Mouse (Mus musculus): ENCODE data around the gene Stx1a. TPM values are rescaled to one million over a fixed set of nuclear protein-coding genes. Genes with fewer than 3 reads are reported as not detected.
A peak's percentile ranks its signal among the peaks of the same experiment; 100 is the strongest.

Gene Stx1a
- polyA plus RNA-seq, 1 experiment: 10.2 TPM

DNA sequence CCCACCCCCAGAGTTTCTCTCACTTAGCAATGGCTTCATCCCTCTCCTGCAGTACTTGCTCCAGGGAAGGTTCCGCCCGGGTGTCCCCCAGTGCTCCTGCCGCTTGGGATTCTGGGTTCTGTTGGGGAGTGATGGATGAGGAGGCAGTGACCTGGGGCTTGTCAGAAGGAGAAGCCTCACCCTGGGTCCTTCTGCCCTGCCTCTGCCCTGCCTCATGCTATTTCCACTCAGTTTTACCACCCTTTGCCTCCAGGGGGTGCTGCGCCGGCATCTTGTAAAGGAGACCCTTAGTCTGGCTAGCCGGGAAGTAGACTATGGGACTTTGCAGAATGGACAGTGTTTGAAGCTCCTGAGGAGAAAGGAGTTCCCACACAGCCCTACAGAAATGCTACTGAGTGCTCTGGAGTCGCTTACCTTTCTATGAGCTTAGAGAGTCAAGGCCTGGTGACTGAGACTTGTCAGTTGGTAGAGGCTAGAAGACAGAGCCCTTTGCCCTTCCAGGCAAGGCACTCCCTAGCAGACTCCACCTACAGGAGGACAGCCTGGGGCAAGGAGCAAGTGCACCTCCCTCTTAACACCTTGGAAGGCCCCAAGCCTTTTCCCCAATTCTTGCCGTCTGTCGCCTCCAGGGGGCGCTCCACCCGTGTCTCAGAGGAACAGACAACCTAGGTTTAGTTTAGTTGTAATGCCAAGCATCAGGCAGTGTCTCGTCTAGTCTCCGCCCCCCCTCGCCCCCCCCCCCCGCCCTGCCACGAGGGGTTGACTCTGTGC is 10.4 kb upstream of the Stx1a start:
- TF ChIP-seq CTCF (IDR thresholded peaks at IDR 0.05; ENCODE audit: borderline replicate concordance, insufficient read depth, low read length) (peak; percentile 53), POLR2A (IDR thresholded peaks at IDR 0.05; ENCODE audit: low read depth, low read length) (no peak)
- H3K4me3 ChIP-seq (ENCODE audit: insufficient read depth, low read length): no peak overlapping the region
- H3K27ac ChIP-seq (ENCODE audit: insufficient read depth, low read length): no peak overlapping the region
- H3K4me1 ChIP-seq (ENCODE audit: control insufficient read depth, insufficient read depth, low read length): no peaks in the 10 kb centered on the region; the same call in 1 of the 2 replicates

DNA sequence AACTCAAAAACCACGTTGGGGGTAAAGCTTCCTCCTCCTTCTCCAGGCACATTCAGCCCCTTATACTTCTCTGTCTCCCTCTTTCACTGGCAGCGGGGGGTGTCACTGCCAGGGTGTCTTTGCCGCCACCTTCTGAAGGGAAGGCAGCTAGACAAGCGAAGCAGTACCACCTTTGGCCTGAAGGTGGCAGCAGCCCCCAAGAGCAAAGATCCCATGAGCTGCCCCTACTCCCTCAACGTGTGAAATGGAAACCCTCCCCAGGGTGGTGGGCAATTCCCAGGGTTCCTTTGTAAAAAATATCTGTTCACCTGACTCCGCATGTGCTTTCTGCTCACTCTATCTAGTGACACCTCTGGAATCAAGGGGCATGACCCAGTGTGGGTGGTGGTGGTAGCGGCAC is 7.8 kb upstream of the Stx1a start:
- H3K27ac ChIP-seq (ENCODE audit: insufficient read depth, low read length): no peak overlapping the region
- TF ChIP-seq POLR2A (IDR thresholded peaks at IDR 0.05; ENCODE audit: low read depth, low read length): no peak
- peak; percentile 94 for TF ChIP-seq CTCF (IDR thresholded peaks at IDR 0.05; ENCODE audit: borderline replicate concordance, insufficient read depth, low read length)
- H3K4me3 ChIP-seq (ENCODE audit: insufficient read depth, low read length): no peak overlapping the region
- no peaks in the 10 kb centered on the region; the same call in 1 of the 2 replicates for H3K4me1 ChIP-seq (ENCODE audit: control insufficient read depth, insufficient read depth, low read length)

DNA sequence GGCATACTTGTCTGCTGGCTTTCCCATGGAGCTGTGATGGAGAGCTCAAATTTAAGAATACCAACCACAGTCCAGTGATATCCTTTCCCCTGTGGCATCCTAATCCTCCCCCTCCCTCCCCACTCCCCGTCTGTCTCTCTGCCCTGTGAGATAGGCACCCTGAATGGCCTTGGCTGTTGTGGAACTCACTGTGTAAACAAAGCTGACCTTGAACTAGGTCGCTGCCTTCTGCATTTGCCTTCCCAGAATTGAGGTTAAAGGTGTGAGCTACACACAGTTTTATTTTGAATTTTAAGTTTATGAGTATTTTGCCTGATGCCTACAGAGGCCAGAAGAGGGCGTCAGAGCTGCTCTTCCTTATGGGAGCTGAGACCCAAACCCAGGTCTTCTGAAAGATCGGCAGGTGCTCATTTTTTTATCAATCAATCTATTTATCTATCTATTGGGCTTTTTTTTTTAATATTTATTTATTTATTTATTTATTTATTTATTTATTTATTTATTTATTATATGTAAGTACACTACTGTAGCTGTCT is 7.0 kb upstream of the Stx1a start:
- H3K27ac ChIP-seq (ENCODE audit: insufficient read depth, low read length): no peak overlapping the region
- TF ChIP-seq POLR2A (IDR thresholded peaks at IDR 0.05; ENCODE audit: low read depth, low read length) (no peak), CTCF (IDR thresholded peaks at IDR 0.05; ENCODE audit: borderline replicate concordance, insufficient read depth, low read length) (no peak)
- no peaks in the 10 kb centered on the region for H3K4me1 ChIP-seq (ENCODE audit: control insufficient read depth, insufficient read depth, low read length)

DNA sequence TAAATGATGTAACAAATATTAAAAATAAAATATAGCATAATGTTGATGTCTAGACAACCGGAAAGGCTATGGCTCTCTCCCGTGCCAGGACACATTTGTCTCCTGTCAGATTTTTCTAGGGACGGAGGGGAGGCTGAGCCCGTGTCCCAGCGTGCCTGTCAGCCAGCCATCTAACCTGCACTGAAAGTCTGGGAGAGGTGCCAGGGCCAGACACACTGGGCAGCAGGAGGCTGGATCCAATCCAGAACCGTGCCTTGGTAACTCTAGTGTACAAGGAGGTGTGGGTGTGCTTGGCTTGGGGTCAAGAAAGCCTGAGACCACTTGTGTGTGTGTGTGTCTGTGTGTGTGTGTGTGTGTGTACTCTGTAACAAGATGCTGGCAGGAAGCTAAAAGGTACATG is 1.5 kb upstream of the Stx1a start:
- no peak overlapping the region for H3K4me3 ChIP-seq (ENCODE audit: insufficient read depth, low read length)
- no peak overlapping the region for H3K27ac ChIP-seq (ENCODE audit: insufficient read depth, low read length)
- TF ChIP-seq POLR2A (IDR thresholded peaks at IDR 0.05; ENCODE audit: low read depth, low read length) (no peak), CTCF (IDR thresholded peaks at IDR 0.05; ENCODE audit: borderline replicate concordance, insufficient read depth, low read length) (no peak)
- H3K4me1 ChIP-seq (ENCODE audit: control insufficient read depth, insufficient read depth, low read length): peaks cover 6% of the 10 kb centered on the region

More for the DNA sequence above, 7.0 kb upstream of the Stx1a start:
- no peak overlapping the region for H3K4me3 ChIP-seq (ENCODE audit: insufficient read depth, low read length)

DNA sequence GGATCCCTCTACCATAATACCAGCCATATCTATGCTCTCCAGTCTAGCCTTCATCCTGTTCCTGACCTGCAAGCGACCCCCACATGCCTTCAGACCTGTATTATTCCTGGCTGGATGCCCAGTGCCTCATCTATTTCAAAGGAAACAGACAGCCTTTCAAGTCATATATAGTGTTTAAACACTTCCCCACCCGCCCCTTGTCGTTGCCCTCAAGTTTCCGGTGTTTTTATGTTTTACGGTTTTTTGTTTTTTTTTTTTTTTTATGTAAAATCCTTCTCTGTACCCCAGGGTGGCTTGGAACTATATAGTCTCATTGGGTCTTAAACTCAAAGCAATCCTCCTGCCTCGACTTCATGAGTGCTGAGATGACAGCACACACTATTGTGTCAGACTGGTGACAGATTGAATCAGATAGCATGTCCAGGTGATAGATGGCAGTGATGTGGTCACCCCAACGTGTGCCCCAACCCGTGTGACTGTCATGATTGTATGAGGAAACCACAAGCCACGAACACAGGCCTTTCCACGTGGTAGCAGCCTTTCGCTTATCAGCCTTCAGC is 1.5 kb downstream of the Stx1a start:
- TF ChIP-seq POLR2A (IDR thresholded peaks at IDR 0.05; ENCODE audit: low read depth, low read length) (no peak), CTCF (IDR thresholded peaks at IDR 0.05; ENCODE audit: borderline replicate concordance, insufficient read depth, low read length) (no peak)
- no peak overlapping the region for H3K27ac ChIP-seq (ENCODE audit: insufficient read depth, low read length)
- H3K4me3 ChIP-seq (ENCODE audit: insufficient read depth, low read length): peak overlapping the region; percentile 74

DNA sequence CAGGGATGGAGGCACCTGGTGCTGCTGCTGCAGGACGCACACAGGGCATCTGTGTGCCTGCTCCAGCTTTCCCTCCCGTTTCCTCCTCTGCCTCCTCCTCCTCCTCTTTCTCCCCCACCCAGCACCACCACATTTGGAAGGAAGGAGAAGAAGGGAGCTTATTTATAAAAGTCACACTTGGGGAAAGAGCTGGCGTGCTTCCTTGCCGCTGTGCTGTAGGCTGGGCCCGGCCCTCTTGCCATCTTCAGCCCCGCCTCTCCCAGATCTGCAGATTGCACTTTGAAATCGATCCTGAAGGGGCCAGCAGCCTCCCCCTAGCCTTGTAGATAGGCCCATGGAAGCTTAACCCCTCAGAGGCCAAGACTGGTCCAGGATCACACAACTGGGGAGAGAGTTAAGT is 2.6 kb downstream of the Stx1a start:
- H3K27ac ChIP-seq (ENCODE audit: insufficient read depth, low read length): no peak overlapping the region
- H3K4me1 ChIP-seq (ENCODE audit: control insufficient read depth, insufficient read depth, low read length): peaks cover 14% of the 10 kb centered on the region
- TF ChIP-seq POLR2A (IDR thresholded peaks at IDR 0.05; ENCODE audit: low read depth, low read length): no peak
- TF ChIP-seq CTCF (IDR thresholded peaks at IDR 0.05; ENCODE audit: borderline replicate concordance, insufficient read depth, low read length): no peak
- H3K4me3 ChIP-seq (ENCODE audit: insufficient read depth, low read length): no peak overlapping the region

More for the DNA sequence above, 1.5 kb downstream of the Stx1a start:
- H3K4me1 ChIP-seq (ENCODE audit: control insufficient read depth, insufficient read depth, low read length): peaks cover 13% of the 10 kb centered on the region

DNA sequence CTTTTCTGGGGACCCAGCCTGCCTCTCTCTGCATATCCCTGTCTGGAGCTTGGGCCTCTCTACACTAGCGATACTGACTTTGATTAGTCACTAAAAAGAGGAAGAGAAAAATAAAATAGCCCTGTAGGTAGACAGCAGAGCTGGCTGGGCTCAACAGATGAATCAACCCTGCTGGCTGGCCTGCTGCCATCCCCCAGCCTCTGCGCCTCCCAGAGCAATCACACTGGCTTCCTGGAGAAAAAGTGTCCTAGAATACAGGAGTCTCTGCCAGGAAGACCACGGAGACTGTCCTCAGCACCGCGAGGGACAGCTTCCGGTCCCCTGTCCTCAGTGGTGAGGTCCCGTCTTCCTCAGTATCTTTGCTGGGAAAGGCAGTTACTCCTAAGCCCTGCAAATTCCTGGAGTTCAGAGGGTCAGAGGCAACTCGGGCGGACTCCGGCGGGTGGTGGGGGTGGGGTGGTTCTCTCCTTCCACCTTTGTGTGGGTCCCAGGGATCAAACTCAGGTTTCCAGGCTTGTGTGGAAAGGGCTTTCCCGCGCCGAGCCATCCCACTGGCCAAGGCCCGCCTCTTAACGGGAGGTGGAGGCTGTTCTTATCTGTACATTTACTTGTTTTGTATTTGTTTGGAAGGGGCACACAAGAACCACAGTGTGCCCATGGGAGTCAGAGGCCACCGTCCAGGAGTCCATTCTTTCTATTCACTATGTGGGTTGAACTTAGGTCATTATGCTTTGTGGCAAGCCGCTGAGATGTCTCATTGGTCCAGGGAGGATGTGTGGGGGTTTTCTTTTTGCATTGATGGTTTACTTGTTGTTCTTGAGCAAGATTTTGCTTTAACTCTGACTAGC is 5.9 kb downstream of the Stx1a start:
- Histone ChIP-seq H3K4me3 (ENCODE audit: insufficient read depth, low read length) (peak overlapping the region; percentile 29), H3K27ac (ENCODE audit: insufficient read depth, low read length) (peak overlapping the region; percentile 74), H3K4me1 (ENCODE audit: control insufficient read depth, insufficient read depth, low read length) (peaks cover 14% of the 10 kb centered on the region)
- TF ChIP-seq CTCF (IDR thresholded peaks at IDR 0.05; ENCODE audit: borderline replicate concordance, insufficient read depth, low read length) (no peak), POLR2A (IDR thresholded peaks at IDR 0.05; ENCODE audit: low read depth, low read length) (no peak)

DNA sequence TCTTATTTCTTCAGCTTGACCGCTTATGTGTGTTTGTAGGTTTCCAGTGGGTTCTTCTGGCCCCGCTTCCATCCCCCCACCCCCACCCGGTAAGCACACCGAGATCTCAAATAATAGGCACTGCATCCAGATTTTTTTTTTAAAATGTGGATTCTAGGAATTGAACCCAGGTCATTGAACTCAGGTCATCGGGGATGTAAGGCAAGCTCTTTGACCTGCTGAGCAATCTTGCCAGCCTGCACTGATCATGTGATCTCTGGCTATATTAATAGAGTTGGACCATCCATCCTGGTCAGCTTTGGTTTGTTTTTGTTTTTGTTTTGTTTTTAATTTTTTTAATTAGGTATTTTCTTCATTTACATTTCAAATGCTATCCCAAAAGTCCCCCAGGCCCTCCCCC is 9.3 kb downstream of the Stx1a start:
- Histone ChIP-seq H3K27ac (ENCODE audit: insufficient read depth, low read length) (no peak overlapping the region), H3K4me3 (ENCODE audit: insufficient read depth, low read length) (no peak overlapping the region), H3K4me1 (ENCODE audit: control insufficient read depth, insufficient read depth, low read length) (peaks cover 8% of the 10 kb centered on the region)
- no peak for TF ChIP-seq POLR2A (IDR thresholded peaks at IDR 0.05; ENCODE audit: low read depth, low read length)
- TF ChIP-seq CTCF (IDR thresholded peaks at IDR 0.05; ENCODE audit: borderline replicate concordance, insufficient read depth, low read length): no peak

DNA sequence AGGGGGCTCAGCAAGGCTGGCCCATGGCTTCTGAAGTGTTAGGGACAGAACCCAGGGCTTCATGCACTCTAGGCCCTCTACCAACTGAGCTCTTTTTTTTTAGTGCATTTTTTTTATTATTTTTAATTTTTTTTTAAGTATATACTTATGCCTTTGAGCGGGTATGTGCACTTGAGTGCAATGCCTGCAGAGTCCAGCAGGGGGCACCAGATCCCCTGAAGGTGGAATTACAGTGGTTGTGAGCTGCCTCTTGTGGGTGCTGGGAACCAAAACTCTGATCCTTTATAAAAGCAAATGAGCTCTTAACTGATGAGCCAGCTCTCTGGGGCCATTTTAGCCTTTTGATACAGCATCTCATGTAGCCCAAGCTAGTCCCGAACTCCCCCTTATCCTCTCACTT is 11.3 kb downstream of the Stx1a start:
- H3K4me3 ChIP-seq (ENCODE audit: insufficient read depth, low read length): no peak overlapping the region
- peaks cover 2% of the 10 kb centered on the region; the same call in 1 of the 2 replicates for H3K4me1 ChIP-seq (ENCODE audit: control insufficient read depth, insufficient read depth, low read length)
- H3K27ac ChIP-seq (ENCODE audit: insufficient read depth, low read length): no peak overlapping the region
- TF ChIP-seq CTCF (IDR thresholded peaks at IDR 0.05; ENCODE audit: borderline replicate concordance, insufficient read depth, low read length) (no peak), POLR2A (IDR thresholded peaks at IDR 0.05; ENCODE audit: low read depth, low read length) (no peak)
